Mouse (Mus musculus) CH12.LX (cell line): ENCODE measurements around the gene Gm16503. TPM values are rescaled to one million over a fixed set of nuclear protein-coding genes. Genes with fewer than 3 reads are reported as not detected.
A peak's percentile ranks its signal among the peaks of the same experiment; 100 is the strongest.
"Not testable (repeated sequence)": the region's sequence is repeated elsewhere in the genome, so short reads cannot be mapped to it uniquely, and the experiment has no call there.

Experiments used
- DNase-seq: peaks from one replicate; pipeline ENCODE4 v3.0.0-alpha.2; 2013; ENCODE audit errors: extremely low read depth
- H3K27ac ChIP-seq: 2 replicates; pipeline ENCODE4 v1.5.1; 2012; ENCODE audit warnings: low read depth, mild to moderate bottlenecking, control low read depth, moderate library complexity; ENCODE audit not compliant: insufficient read depth
- H3K27me3 ChIP-seq: replicated peaks from 2 replicates; pipeline ENCODE3; 2012; ENCODE audit warnings: inconsistent platforms
- H3K36me3 ChIP-seq, 2 experiments: replicated peaks in 1 of 2; 2 replicates each; pipeline versions ENCODE3 to v1.6.1; 2012; ENCODE audit warnings: inconsistent platforms in 1 of 2, low read length in 1 of 2, mild to moderate bottlenecking in 1 of 2, mixed read lengths in 1 of 2, moderate library complexity in 1 of 2; ENCODE audit not compliant: control insufficient read depth in 1 of 2, insufficient read depth in 1 of 2
- H3K4me1 ChIP-seq, 2 experiments: 2 replicates each; pipeline ENCODE4 v1.6.1; 2012; ENCODE audit warnings: inconsistent platforms in 1 of 2, moderate library complexity in 1 of 2; ENCODE audit not compliant: insufficient read depth in 2 of 2, control insufficient read depth in 1 of 2
- H3K4me2 ChIP-seq: 2 replicates; pipeline ENCODE4 v1.6.1; 2012; ENCODE audit warnings: low read depth, mild to moderate bottlenecking, control low read depth; ENCODE audit not compliant: poor library complexity, insufficient read depth, severe bottlenecking
- H3K4me3 ChIP-seq, 3 experiments: fragments of 150-350 bp in 1 of 3; sonication (generic) in 1 of 3; replicated peaks in 1 of 3; 2 replicates each; pipeline versions ENCODE3 to v1.5.1; 2011 to 2012; ENCODE audit warnings: low read depth in 2 of 3, low read length in 2 of 3, mild to moderate bottlenecking in 2 of 3, moderate library complexity in 2 of 3, control low read depth in 1 of 3, improper control_type of control experiment in 1 of 3, inconsistent platforms in 1 of 3, mixed read lengths in 1 of 3; ENCODE audit not compliant: poor library complexity in 1 of 3
- H3K79me2 ChIP-seq: replicated peaks from 2 replicates; pipeline ENCODE4 v1.6.1; 2012; ENCODE audit warnings: mild to moderate bottlenecking, moderate library complexity; ENCODE audit not compliant: control insufficient read depth, poor library complexity, insufficient read depth, severe bottlenecking; ENCODE audit errors: extremely low read depth
- H3K9ac ChIP-seq: 2 replicates; pipeline ENCODE4 v1.6.1; 2012; ENCODE audit warnings: low read depth, mild to moderate bottlenecking, control low read depth, moderate library complexity; ENCODE audit not compliant: insufficient read depth
- H3K9me3 ChIP-seq: replicated peaks from 2 replicates; pipeline ENCODE3; 2012; ENCODE audit warnings: low read length, inconsistent platforms, mixed read lengths
- GABPA ChIP-seq: IDR thresholded peaks from 2 replicates; pipeline ENCODE4 v1.6.1; 2012; ENCODE audit warnings: low read depth, low read length, improper control_type of control experiment, inconsistent platforms; ENCODE audit not compliant: insufficient replicate concordance
- JUN ChIP-seq: IDR thresholded peaks from 2 replicates; pipeline ENCODE4 v1.6.1; 2011; ENCODE audit warnings: low read depth, mild to moderate bottlenecking, low read length, improper control_type of control experiment, moderate library complexity; ENCODE audit not compliant: insufficient read depth
- KAT2A ChIP-seq: IDR thresholded peaks from 2 replicates; pipeline ENCODE4 v1.6.1; 2012; ENCODE audit warnings: low read length, improper control_type of control experiment, inconsistent platforms; ENCODE audit not compliant: insufficient replicate concordance
- MYC ChIP-seq: IDR thresholded peaks from 2 replicates; pipeline ENCODE4 v1.6.1; 2011; ENCODE audit warnings: low read depth, mild to moderate bottlenecking, improper control_type of control experiment, low read length
- POLR2A ChIP-seq: IDR thresholded peaks from 2 replicates; pipeline ENCODE4 v1.6.1; 2011; ENCODE audit warnings: low read depth, mild to moderate bottlenecking, improper control_type of control experiment, low read length
- RAD21 ChIP-seq: IDR thresholded peaks from 2 replicates; pipeline ENCODE4 v1.6.1; 2011; ENCODE audit warnings: low read depth, mild to moderate bottlenecking, low read length, improper control_type of control experiment, moderate library complexity
- UBTF ChIP-seq: IDR thresholded peaks from 2 replicates; pipeline ENCODE4 v1.6.1; 2012; ENCODE audit warnings: low read depth, mild to moderate bottlenecking, inconsistent platforms, low read length, improper control_type of control experiment, moderate library complexity
- USF1 ChIP-seq: IDR thresholded peaks from 2 replicates; pipeline ENCODE4 v1.6.1; 2014; ENCODE audit warnings: low read depth, mild to moderate bottlenecking, inconsistent platforms, low read length, improper control_type of control experiment
- ZC3H11A ChIP-seq: IDR thresholded peaks from 2 replicates; pipeline ENCODE4 v1.6.1; 2012; ENCODE audit warnings: low read depth, mild to moderate bottlenecking, inconsistent platforms, low read length, improper control_type of control experiment
- ZKSCAN1 ChIP-seq: IDR thresholded peaks from 2 replicates; pipeline ENCODE4 v1.6.1; 2012; ENCODE audit warnings: low read depth, inconsistent platforms, low read length, improper control_type of control experiment, borderline replicate concordance
- ZNF384 ChIP-seq: IDR thresholded peaks from 2 replicates; pipeline ENCODE4 v1.6.1; 2012; ENCODE audit warnings: low read depth, low read length, improper control_type of control experiment, inconsistent platforms
- dilution Hi-C: fragments of 300-500 bp; cut with MboI; formaldehyde crosslinking; loops from 2 replicates; pipeline ENCODE4 v1.14.3; 2020; ENCODE audit warnings: low sequenced_read_pairs; ENCODE audit not compliant: extremely low pct_unique_long_range_greater_than_20kb, extremely low pct_ligation_motif_present
- in situ Hi-C: fragments of 300-500 bp; cut with MboI; formaldehyde crosslinking; loops from 3 replicates; pipeline ENCODE4 v1.14.3; 2019; ENCODE audit warnings: low sequenced_read_pairs, low pct_ligation_motif_present, low pct_unique_long_range_greater_than_20kb, mixed read lengths
- polyA plus RNA-seq: library from polyadenylated mRNA; unstranded; fragments of >175 nt; gene quantifications from 2 replicates; pipeline ENCODE4 v1.2.1, GENCODE M21; 2012; ENCODE audit warnings: low read depth; ENCODE audit not compliant: insufficient read length
- total RNA-seq, 2 experiments: library from RNA; depleted of rRNA; stranded (reverse); fragments of 300-350 nt in 1 of 2; fragments of >200 nt in 1 of 2; gene quantifications; 2 replicates each; pipeline ENCODE4 v1.2.3; 2012 to 2014

Gm16503 gene
- total and polyA plus RNA-seq, 3 experiments, result not detected

- H3K27me3 ChIP-seq, H3K4me2 ChIP-seq, H3K9ac ChIP-seq, dilution Hi-C loops, H3K27ac ChIP-seq, in situ Hi-C loops, H3K9me3 ChIP-seq, H3K4me3 ChIP-seq, H3K4me1 ChIP-seq, H3K36me3 ChIP-seq, H3K79me2 ChIP-seq: not testable (repeated sequence)
- DNase-seq, result peak; percentile 3
Observed at GRCm38 (mm10) chr4:147579371-147579770, 39.4 kb downstream of the Gm16503 start.

- no peak for DNase-seq
- Histone ChIP-seq H3K4me1 (no peaks in the 10 kb centered on the region), H3K79me2 (no peaks in the 10 kb centered on the region), H3K36me3 (no peaks in the 10 kb centered on the region), H3K9ac (no peak overlapping the region), H3K27ac (no peak overlapping the region), H3K27me3 (no peaks in the 10 kb centered on the region), H3K4me2 (no peak overlapping the region), H3K9me3 (peaks cover 9% of the 10 kb centered on the region), H3K4me3 (no peak overlapping the region)
- dilution Hi-C loops, result no loop called here
- TF ChIP-seq ZNF384 (no peak), JUN (no peak), UBTF (no peak), USF1 (no peak), RAD21 (no peak), GABPA (no peak), ZKSCAN1 (no peak), MYC (no peak), POLR2A (no peak), ZC3H11A (no peak), KAT2A (no peak)
- in situ Hi-C loops, result no loop called here
Observed at GRCm38 (mm10) chr4:147586511-147587473, 46.8 kb downstream of the Gm16503 start.

Other genes starting within 250 kb of the Gm16503 start
- not detected in 2 replicates for gene Zfp988, start 234.5 kb upstream of the Gm16503 start, total RNA-seq (2012; rRNA removed)
- gene Zfp988, start 234.5 kb upstream of the Gm16503 start, total RNA-seq (2014; rRNA removed), result not detected in 2 replicates
- not detected in 2 replicates for gene Zfp988, start 234.5 kb upstream of the Gm16503 start, polyA plus RNA-seq
- 0.38 and 0.72 TPM in 2 replicates for gene Zfp978, start 178.9 kb upstream of the Gm16503 start, total RNA-seq (2012; rRNA removed)
- not detected in 2 replicates for gene Zfp978, start 178.9 kb upstream of the Gm16503 start, total RNA-seq (2014; rRNA removed)
- gene Zfp978, start 178.9 kb upstream of the Gm16503 start, polyA plus RNA-seq, result not detected in 2 replicates
- 0.13 TPM in 1 of 2 replicates, not detected in the other for gene Zfp982, start 47.8 kb upstream of the Gm16503 start, total RNA-seq (2012; rRNA removed)
- gene Zfp982, start 47.8 kb upstream of the Gm16503 start, total RNA-seq (2014; rRNA removed), result 0.32 and 0.36 TPM in 2 replicates
- gene Zfp982, start 47.8 kb upstream of the Gm16503 start, polyA plus RNA-seq, result 0.42 and 0.67 TPM in 2 replicates
- gene Zfp985, start 13.1 kb downstream of the Gm16503 start, total RNA-seq (2012; rRNA removed), result not detected in 2 replicates
- not detected in 2 replicates for gene Zfp985, start 13.1 kb downstream of the Gm16503 start, total RNA-seq (2014; rRNA removed)
- not detected in 2 replicates for gene Zfp985, start 13.1 kb downstream of the Gm16503 start, polyA plus RNA-seq
- gene Zfp979, start 102.3 kb downstream of the Gm16503 start, total RNA-seq (2012; rRNA removed), result 2.4 and 4.6 TPM in 2 replicates
- gene Zfp979, start 102.3 kb downstream of the Gm16503 start, total RNA-seq (2014; rRNA removed), result 42.5 and 50.8 TPM in 2 replicates
- 13.2 TPM in 2 replicates for gene Zfp979, start 102.3 kb downstream of the Gm16503 start, polyA plus RNA-seq
- not detected in 2 replicates for gene Zfp534, start 162.3 kb downstream of the Gm16503 start, total RNA-seq (2012; rRNA removed)
- gene Zfp534, start 162.3 kb downstream of the Gm16503 start, total RNA-seq (2014; rRNA removed), result not detected in 2 replicates
- gene Zfp534, start 162.3 kb downstream of the Gm16503 start, polyA plus RNA-seq, result 0.10 TPM in 1 of 2 replicates, not detected in the other